Mouse (Mus musculus) thymus, adult 2 months (tissue): ENCODE results near the gene Cend1. TPM values are rescaled to one million over a fixed set of nuclear protein-coding genes. Genes with fewer than 3 reads are reported as not detected.

Experiments
- DNase-seq: peaks from one replicate; pipeline ENCODE4 v3.0.0; 2021
- H3K27ac ChIP-seq: fragments of 200-500 bp; 2 replicates; pipeline ENCODE4 v1.5.1; 2012; ENCODE audit warnings: low read length, control low read depth; ENCODE audit not compliant: control insufficient read depth, insufficient read depth
- H3K27me3 ChIP-seq: fragments of 200-500 bp; 2 replicates; pipeline ENCODE4 v1.6.1; 2012; ENCODE audit warnings: mild to moderate bottlenecking, low read length, moderate library complexity, mixed read lengths; ENCODE audit not compliant: control insufficient read depth, insufficient read depth
- H3K36me3 ChIP-seq: fragments of 200-500 bp; 2 replicates; pipeline ENCODE4 v1.6.1; 2012; ENCODE audit warnings: mild to moderate bottlenecking, low read length, moderate library complexity; ENCODE audit not compliant: control insufficient read depth, insufficient read depth
- H3K4me1 ChIP-seq: fragments of 200-500 bp; replicated peaks from 2 replicates; pipeline ENCODE4 v1.6.1; 2012; ENCODE audit warnings: low read length; ENCODE audit not compliant: control insufficient read depth, insufficient read depth
- H3K4me3 ChIP-seq: fragments of 200-500 bp; 2 replicates; pipeline ENCODE4 v1.5.1; 2012; ENCODE audit warnings: mild to moderate bottlenecking, low read length, control low read depth, moderate library complexity; ENCODE audit not compliant: control insufficient read depth, insufficient read depth
- CTCF ChIP-seq: fragments of 200-500 bp; IDR thresholded peaks from 2 replicates; pipeline ENCODE4 v1.5.1; 2012; ENCODE audit warnings: mild to moderate bottlenecking, control low read depth, low read length, moderate library complexity, borderline replicate concordance; ENCODE audit not compliant: control insufficient read depth, poor library complexity, insufficient read depth; ENCODE audit errors: extremely low read depth
- POLR2A ChIP-seq: fragments of 200-500 bp; IDR thresholded peaks from 2 replicates; pipeline ENCODE4 v1.6.1; 2012; ENCODE audit warnings: mild to moderate bottlenecking, low read length, control low read depth, moderate library complexity; ENCODE audit not compliant: control insufficient read depth, poor library complexity, insufficient read depth; ENCODE audit errors: extremely low read depth
- WGBS: fragments of 180-500 bp; shearing (Covaris S2); methylation state at CpG from one replicate; pipeline ENCODE4 v1.1.7; 2018; 5-methylcytosine and 5-hydroxymethylcytosine counted together
- polyA plus RNA-seq: library from polyadenylated mRNA; depleted of rRNA; stranded (reverse); fragments of >200 nt; gene quantifications from 2 replicates; pipeline ENCODE4 v1.2.3, GENCODE M21; 2012

Cend1 gene
- polyA plus RNA-seq, 1 experiment, result 0.63 TPM

DNA sequence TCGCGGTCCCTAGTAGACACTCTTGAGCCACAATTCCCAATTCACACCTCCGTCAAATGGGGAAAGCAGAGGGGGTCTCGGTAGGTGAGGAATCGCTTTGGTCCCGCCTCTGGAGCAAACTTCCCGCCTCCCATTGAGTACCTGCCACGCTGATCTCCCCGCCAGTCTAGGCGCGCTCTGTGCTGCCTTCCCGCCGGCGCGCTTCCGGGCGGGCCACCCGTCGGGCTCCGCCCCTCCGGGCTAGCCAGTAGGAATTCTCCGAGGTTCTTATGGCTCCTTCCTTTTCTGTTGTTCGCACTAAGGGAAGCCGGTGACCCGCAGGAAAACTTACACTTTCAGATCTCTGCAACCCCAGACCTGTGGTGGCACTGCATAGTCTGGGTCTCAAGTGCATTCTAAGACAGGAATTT lies 14.5 kb upstream of the Cend1 start, which contains the start of gene Pidd1:
Gene Pidd1, minus strand, starts transcription at position 198 of the 410 bp plus-strand sequence.
- no peaks in the 10 kb centered on the region for H3K27me3 ChIP-seq
- peak within 1 kb of the TSS; percentile 59 for H3K4me3 ChIP-seq
- peaks cover 24% of the 10 kb centered on the region for H3K4me1 ChIP-seq
- 1% methylated on average over 25 of the region's 25 CpGs for WGBS
- peak; percentile 67 for DNase-seq
- TF ChIP-seq CTCF (0 out of 2 replicates have a peak, but pooled peaks have one; percentile 19), POLR2A (0 out of 2 replicates have a peak, but pooled peaks have one; percentile 30)
- no peak within 1 kb of the TSS for H3K27ac ChIP-seq
- peaks cover 3% of the 10 kb centered on the region; the same call in 1 of the 2 replicates for H3K36me3 ChIP-seq

DNA sequence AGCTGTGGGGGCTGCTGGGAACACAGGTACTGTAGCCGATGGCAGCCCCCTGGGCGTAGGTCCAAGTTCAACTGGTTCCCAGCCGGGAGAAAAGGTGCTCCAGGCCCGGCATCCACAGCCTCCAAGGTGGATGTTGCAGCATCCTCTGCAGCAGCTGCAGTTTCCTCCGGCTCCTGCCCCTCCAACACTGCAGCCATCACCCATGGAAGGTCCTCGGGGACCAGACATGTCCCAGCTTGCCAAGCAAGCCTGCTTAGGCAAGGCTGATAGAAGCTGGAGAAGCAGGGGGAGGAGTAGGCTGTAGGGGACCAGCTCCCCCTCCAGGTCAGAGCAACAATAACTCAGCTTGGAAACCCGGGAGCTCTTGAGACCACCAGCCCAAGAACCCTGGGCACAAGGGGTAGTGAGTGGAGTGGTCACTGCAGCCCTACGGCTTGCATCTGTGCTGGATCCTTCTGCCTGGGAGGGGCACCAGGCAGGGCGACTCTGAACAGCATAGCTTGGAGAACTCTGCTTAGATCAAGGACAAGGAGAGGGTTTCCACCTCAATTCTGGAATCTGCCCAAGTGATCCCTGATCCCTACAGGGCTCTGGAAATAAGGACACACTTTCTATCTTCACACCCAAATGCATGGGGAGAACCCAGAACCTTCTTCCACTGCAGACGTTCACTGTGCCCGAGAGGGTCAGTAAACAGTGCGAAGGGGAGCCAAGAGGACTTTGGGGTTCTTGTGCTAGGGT lies 14.0 kb upstream of the Cend1 start:
- DNase-seq, result no peak
- Histone ChIP-seq H3K4me3 (peak overlapping the region; percentile 59), H3K27ac (no peak overlapping the region), H3K27me3 (no peaks in the 10 kb centered on the region), H3K4me1 (peaks cover 20% of the 10 kb centered on the region), H3K36me3 (no peaks in the 10 kb centered on the region)
- 14% methylated on average over 12 of the region's 12 CpGs for WGBS
- TF ChIP-seq CTCF (0 out of 2 replicates have a peak, but pooled peaks have one; percentile 14), POLR2A (no peak)

DNA sequence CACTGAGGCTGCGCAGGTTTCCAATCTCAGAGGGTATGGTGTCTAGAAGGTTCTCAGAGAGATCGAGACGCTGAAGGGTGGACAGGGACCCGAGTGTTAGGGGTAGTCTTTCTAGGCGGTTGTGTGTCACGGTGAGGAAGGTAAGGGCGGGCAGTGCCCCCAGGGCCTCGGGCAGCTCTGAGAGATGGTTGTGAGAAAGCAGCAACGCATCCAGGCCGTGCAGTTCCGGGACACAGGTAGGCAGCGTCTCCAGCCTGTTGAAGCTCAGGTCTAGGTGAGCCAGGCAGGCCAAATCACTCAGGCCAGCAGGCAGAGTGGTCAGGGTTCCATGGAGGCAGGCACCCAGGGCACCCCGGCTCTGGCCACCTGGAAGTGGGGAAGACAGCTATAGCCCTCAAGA lies 12.9 kb upstream of the Cend1 start:
- Histone ChIP-seq H3K4me3 (peak overlapping the region; percentile 59; the same call in 1 of the 2 replicates), H3K36me3 (no peaks in the 10 kb centered on the region), H3K27ac (no peak overlapping the region), H3K4me1 (peaks cover 22% of the 10 kb centered on the region), H3K27me3 (no peaks in the 10 kb centered on the region)
- TF ChIP-seq CTCF, result no peak
- no peak for TF ChIP-seq POLR2A
- no peak for DNase-seq
- 98% methylated on average over 13 of the region's 13 CpGs for WGBS

DNA sequence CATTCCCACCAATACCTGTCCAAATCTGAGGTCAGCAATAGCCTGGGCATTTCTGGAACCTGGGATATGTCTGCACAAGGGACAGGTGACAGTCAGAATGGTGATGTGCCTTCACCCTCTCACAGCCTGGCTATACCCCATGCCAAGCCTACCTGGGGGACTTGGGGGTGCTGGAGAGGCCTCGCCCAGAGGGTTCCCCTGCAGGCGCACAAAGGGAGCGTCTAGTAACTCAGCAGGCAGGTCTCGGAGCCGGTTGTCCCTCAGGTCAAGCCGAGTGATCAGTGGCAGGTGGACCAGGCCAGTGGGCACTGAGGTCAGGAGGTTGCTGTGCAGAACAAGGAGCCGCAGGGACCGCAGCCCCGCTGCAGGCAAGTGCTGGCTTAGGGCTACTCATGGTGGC lies 12.2 kb upstream of the Cend1 start:
- no peak overlapping the region for H3K4me3 ChIP-seq
- 98% methylated on average over 9 of the region's 9 CpGs for WGBS
- H3K27me3 ChIP-seq, result no peaks in the 10 kb centered on the region
- no peak overlapping the region for H3K27ac ChIP-seq
- no peaks in the 10 kb centered on the region for H3K36me3 ChIP-seq
- TF ChIP-seq POLR2A (no peak), CTCF (no peak)
- no peak for DNase-seq
- H3K4me1 ChIP-seq, result peaks cover 24% of the 10 kb centered on the region

DNA sequence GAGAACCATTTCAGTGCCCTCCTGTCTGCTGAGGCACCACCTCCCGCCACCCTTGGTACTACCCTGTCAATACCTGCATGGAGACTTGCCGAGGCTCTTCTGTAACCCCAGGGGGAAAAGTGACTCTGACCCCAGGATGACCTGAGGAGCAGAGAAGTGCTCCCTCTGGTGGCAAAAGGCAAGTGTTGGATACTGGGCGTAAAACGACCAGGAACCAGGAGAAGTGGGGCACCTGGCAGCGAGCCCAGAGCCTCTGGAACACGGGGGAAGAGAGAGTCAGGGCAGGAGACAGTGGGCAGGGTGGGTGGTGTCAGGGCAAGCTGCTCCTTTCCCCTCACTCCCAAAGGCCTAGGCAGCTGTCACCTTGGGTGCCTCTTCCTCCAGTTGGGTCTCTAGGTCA lies 11.3 kb upstream of the Cend1 start:
- Histone ChIP-seq H3K36me3 (no peaks in the 10 kb centered on the region), H3K4me3 (no peak overlapping the region), H3K27me3 (no peaks in the 10 kb centered on the region), H3K4me1 (peaks cover 33% of the 10 kb centered on the region), H3K27ac (no peak overlapping the region)
- no peak for DNase-seq
- 49% methylated on average over 6 of the region's 6 CpGs for WGBS
- TF ChIP-seq POLR2A (no peak), CTCF (no peak)

DNA sequence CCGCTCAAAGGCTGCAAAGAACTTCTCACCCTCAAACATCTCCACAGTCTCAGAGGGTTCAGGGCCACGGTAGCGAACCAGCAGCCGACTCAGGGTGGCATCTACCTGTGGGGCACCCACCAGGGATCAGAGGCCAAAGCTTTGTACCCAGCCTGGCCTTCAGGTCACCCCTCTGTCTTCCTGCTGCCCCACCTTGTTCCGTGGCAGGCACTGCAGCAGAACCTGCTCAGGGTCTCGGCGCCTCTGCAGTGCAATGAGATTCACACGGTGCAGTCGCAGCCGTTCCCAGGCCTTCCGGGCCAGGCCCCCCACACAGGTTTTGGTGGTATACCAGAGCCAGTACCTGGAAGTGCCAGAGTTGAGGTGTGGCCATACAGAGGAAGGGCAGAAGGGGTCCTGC lies 10.5 kb upstream of the Cend1 start:
- DNase-seq, result no peak
- TF ChIP-seq POLR2A (no peak), CTCF (no peak)
- Histone ChIP-seq H3K36me3 (no peaks in the 10 kb centered on the region), H3K27me3 (no peaks in the 10 kb centered on the region), H3K27ac (no peak overlapping the region), H3K4me3 (no peak overlapping the region), H3K4me1 (peaks cover 38% of the 10 kb centered on the region)
- 98% methylated on average over 11 of the region's 11 CpGs for WGBS
